Mouse (Mus musculus): ENCODE data around the gene Sash1. TPM values are rescaled to one million over a fixed set of nuclear protein-coding genes. Genes with fewer than 3 reads are reported as not detected.
A peak's percentile ranks its signal among the peaks of the same experiment; 100 is the strongest.

The Sash1 gene
- total and polyA plus RNA-seq, 2 experiments: 9.6 to 21.1 TPM

GRCm38 (mm10) chr10:8883686-8884085 is 2.2 kb downstream of the Sash1 start:
- DNase-seq (ENCODE audit: extremely low read depth, low read depth, low spot score): peak; percentile 62
- Histone ChIP-seq H3K9ac (ENCODE audit: low read depth, low read length) (peak overlapping the region; percentile 58), H3K79me2 (ENCODE audit: control insufficient read depth, insufficient read depth, low read length) (peaks cover 32% of the 10 kb centered on the region; the same call in 1 of the 2 replicates), H3K27ac (replicated peaks; ENCODE audit: insufficient read depth, low read depth, low read length) (peak overlapping the region; percentile 71), H3K4me1 (ENCODE audit: control insufficient read depth, insufficient read depth, low read length) (peaks cover 13% of the 10 kb centered on the region), H3K4me3 (ENCODE audit: insufficient read depth, low read depth, low read length) (peak overlapping the region; percentile 31; the same call in 1 of the 2 replicates), H3K27me3 (ENCODE audit: control insufficient read depth, insufficient read depth, low read length) (no peaks in the 10 kb centered on the region), H3K36me3 (ENCODE audit: control insufficient read depth, insufficient read depth, low read length) (peaks cover 2% of the 10 kb centered on the region; the same call in 1 of the 2 replicates)
- TF ChIP-seq POLR2A (IDR thresholded peaks at IDR 0.05; ENCODE audit: extremely low read depth, insufficient read depth, low read length): no peak
- no peak for TF ChIP-seq CTCF (IDR thresholded peaks at IDR 0.05; ENCODE audit: low read depth, low read length)
- WGBS: 0% methylated on average over 4 of the region's 4 CpGs

GRCm38 (mm10) chr10:8881736-8882135 is 4.1 kb downstream of the Sash1 start:
- TF ChIP-seq CTCF (IDR thresholded peaks at IDR 0.05; ENCODE audit: low read depth, low read length): no peak
- TF ChIP-seq POLR2A (IDR thresholded peaks at IDR 0.05; ENCODE audit: extremely low read depth, insufficient read depth, low read length): no peak

GRCm38 (mm10) chr10:8880950-8881675 is 4.8 kb downstream of the Sash1 start:
- WGBS: 86% methylated on average over 15 of the region's 15 CpGs
- no peak for DNase-seq (ENCODE audit: extremely low read depth, low read depth, low spot score)
- no peak overlapping the region for H3K9ac ChIP-seq (ENCODE audit: low read depth, low read length)
- peaks cover 2% of the 10 kb centered on the region; the same call in 1 of the 2 replicates for H3K36me3 ChIP-seq (ENCODE audit: control insufficient read depth, insufficient read depth, low read length)
- peaks cover 44% of the 10 kb centered on the region for H3K79me2 ChIP-seq (ENCODE audit: control insufficient read depth, insufficient read depth, low read length)
- H3K4me1 ChIP-seq (ENCODE audit: control insufficient read depth, insufficient read depth, low read length): peaks cover 7% of the 10 kb centered on the region
- TF ChIP-seq POLR2A (IDR thresholded peaks at IDR 0.05; ENCODE audit: extremely low read depth, insufficient read depth, low read length) (no peak), CTCF (IDR thresholded peaks at IDR 0.05; ENCODE audit: low read depth, low read length) (no peak)
- H3K27me3 ChIP-seq (ENCODE audit: control insufficient read depth, insufficient read depth, low read length): no peaks in the 10 kb centered on the region
- no peak overlapping the region for H3K4me3 ChIP-seq (ENCODE audit: insufficient read depth, low read depth, low read length)
- H3K27ac ChIP-seq (replicated peaks; ENCODE audit: insufficient read depth, low read depth, low read length): peak overlapping the region; percentile 33

More at GRCm38 (mm10) chr10:8881736-8882135, 4.1 kb downstream of the Sash1 start:
- Histone ChIP-seq H3K4me1 (ENCODE audit: control insufficient read depth, insufficient read depth, low read length) (peaks cover 7% of the 10 kb centered on the region), H3K79me2 (ENCODE audit: control insufficient read depth, insufficient read depth, low read length) (peaks cover 40% of the 10 kb centered on the region), H3K4me3 (ENCODE audit: insufficient read depth, low read depth, low read length) (no peak overlapping the region), H3K27me3 (ENCODE audit: control insufficient read depth, insufficient read depth, low read length) (no peaks in the 10 kb centered on the region), H3K36me3 (ENCODE audit: control insufficient read depth, insufficient read depth, low read length) (peaks cover 2% of the 10 kb centered on the region; the same call in 1 of the 2 replicates), H3K27ac (replicated peaks; ENCODE audit: insufficient read depth, low read depth, low read length) (no peak overlapping the region), H3K9ac (ENCODE audit: low read depth, low read length) (no peak overlapping the region)
- 77% methylated on average over 2 of the region's 2 CpGs for WGBS
- DNase-seq (ENCODE audit: extremely low read depth, low read depth, low spot score): peak; percentile 52

- no peak overlapping the region for H3K4me3 ChIP-seq (ENCODE audit: insufficient read depth, low read depth, low read length)
- WGBS: 53% methylated on average over 9 of the region's 9 CpGs
Measured at GRCm38 (mm10) chr10:8878824-8879223, 7.0 kb downstream of the Sash1 start.

GRCm38 (mm10) chr10:8878381-8878780 is 7.5 kb downstream of the Sash1 start:
- H3K4me1 ChIP-seq (ENCODE audit: control insufficient read depth, insufficient read depth, low read length): peaks cover 23% of the 10 kb centered on the region
- H3K9ac ChIP-seq (ENCODE audit: low read depth, low read length): no peak overlapping the region
- H3K36me3 ChIP-seq (ENCODE audit: control insufficient read depth, insufficient read depth, low read length): peaks cover 2% of the 10 kb centered on the region; the same call in 1 of the 2 replicates
- H3K27me3 ChIP-seq (ENCODE audit: control insufficient read depth, insufficient read depth, low read length): no peaks in the 10 kb centered on the region
- H3K27ac ChIP-seq (replicated peaks; ENCODE audit: insufficient read depth, low read depth, low read length): no peak overlapping the region
- no peak for DNase-seq (ENCODE audit: extremely low read depth, low read depth, low spot score)
- WGBS: 84% methylated on average over 13 of the region's 13 CpGs
- peaks cover 49% of the 10 kb centered on the region for H3K79me2 ChIP-seq (ENCODE audit: control insufficient read depth, insufficient read depth, low read length)
- no peak for TF ChIP-seq POLR2A (IDR thresholded peaks at IDR 0.05; ENCODE audit: extremely low read depth, insufficient read depth, low read length)
- TF ChIP-seq CTCF (IDR thresholded peaks at IDR 0.05; ENCODE audit: low read depth, low read length): no peak
- no peak overlapping the region for H3K4me3 ChIP-seq (ENCODE audit: insufficient read depth, low read depth, low read length)

More at GRCm38 (mm10) chr10:8878824-8879223, 7.0 kb downstream of the Sash1 start:
- H3K79me2 ChIP-seq (ENCODE audit: control insufficient read depth, insufficient read depth, low read length): peaks cover 51% of the 10 kb centered on the region
- DNase-seq (ENCODE audit: extremely low read depth, low read depth, low spot score): no peak
- peaks cover 24% of the 10 kb centered on the region for H3K4me1 ChIP-seq (ENCODE audit: control insufficient read depth, insufficient read depth, low read length)
- H3K9ac ChIP-seq (ENCODE audit: low read depth, low read length): no peak overlapping the region
- H3K27me3 ChIP-seq (ENCODE audit: control insufficient read depth, insufficient read depth, low read length): no peaks in the 10 kb centered on the region
- no peak for TF ChIP-seq CTCF (IDR thresholded peaks at IDR 0.05; ENCODE audit: low read depth, low read length)
- TF ChIP-seq POLR2A (IDR thresholded peaks at IDR 0.05; ENCODE audit: extremely low read depth, insufficient read depth, low read length): no peak
- no peak overlapping the region for H3K27ac ChIP-seq (replicated peaks; ENCODE audit: insufficient read depth, low read depth, low read length)
- peaks cover 2% of the 10 kb centered on the region; the same call in 1 of the 2 replicates for H3K36me3 ChIP-seq (ENCODE audit: control insufficient read depth, insufficient read depth, low read length)

Measured in liver, adult 2 months (tissue).